Mouse (Mus musculus): ENCODE results near the gene Cldn11. TPM values are rescaled to one million over a fixed set of nuclear protein-coding genes. Genes with fewer than 3 reads are reported as not detected.
A peak's percentile ranks its signal among the peaks of the same experiment; 100 is the strongest.
"Not testable (repeated sequence)": the region's sequence is repeated elsewhere in the genome, so short reads cannot be mapped to it uniquely, and the experiment has no call there.

Gene Cldn11
- total and polyA plus RNA-seq, 2 experiments from 2014 or later: 44.2 to 51.6 TPM

DNA sequence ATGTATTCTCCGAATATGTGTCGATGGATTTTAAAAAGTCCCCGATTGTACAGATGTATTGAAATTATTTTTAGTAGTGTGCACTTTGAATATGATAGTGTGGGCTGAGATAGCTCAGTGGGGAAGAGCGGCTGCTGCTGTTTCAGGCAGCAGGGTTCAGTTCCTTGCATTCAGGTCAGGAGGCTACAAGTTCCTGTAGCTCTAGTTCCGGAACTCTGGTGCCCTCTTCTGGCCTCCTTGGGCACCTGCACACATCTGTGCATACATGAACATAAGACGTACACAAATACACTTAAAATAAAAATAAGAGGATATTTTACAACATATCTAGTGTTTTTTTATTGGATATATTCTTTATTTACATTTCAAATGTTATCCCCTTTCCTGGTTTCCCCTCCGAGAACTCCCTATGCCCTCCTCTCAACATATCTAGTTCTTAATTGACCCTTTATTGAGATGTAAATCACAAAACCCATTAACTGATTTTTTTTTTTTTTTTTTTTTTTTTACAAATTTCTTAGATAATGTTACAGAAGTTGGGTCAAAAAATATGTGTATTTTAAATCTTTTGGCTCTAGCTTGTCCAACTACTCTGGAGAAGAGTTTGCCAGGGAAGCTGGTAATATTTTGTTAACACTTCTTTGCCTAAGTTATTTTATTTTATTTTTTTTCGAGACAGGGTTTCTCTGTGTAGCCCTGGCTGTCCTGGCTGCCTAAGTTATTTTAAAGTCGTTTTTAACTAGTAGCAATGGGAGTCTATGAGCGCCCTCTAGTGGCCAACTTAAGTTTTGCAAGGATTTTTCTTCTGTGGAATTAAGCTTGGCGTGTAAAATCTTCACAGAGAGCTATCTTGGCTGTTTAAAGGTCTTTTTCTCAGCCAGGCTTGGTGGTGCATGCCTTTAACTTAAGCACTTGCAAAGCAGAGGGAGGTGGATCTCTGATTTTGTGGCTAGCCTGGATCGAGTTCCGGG lies 11.0 kb upstream of the Cldn11 start:
- DNase-seq (peak; percentile 94), ATAC-seq (peak; percentile 71)
- TF ChIP-seq CTCF (IDR thresholded peaks at IDR 0.05; ENCODE audit: low read depth): peak; percentile 84
- Histone ChIP-seq H3K4me3 (ENCODE audit: low read depth, low read length) (no peak overlapping the region), H3K4me2 (ENCODE audit: low read depth) (no peak overlapping the region), H3K36me3 (ENCODE audit: insufficient read depth) (no peaks in the 10 kb centered on the region), H3K4me1 (ENCODE audit: insufficient read depth) (no peaks in the 10 kb centered on the region), H3K9me3 (ENCODE audit: low read length) (no peaks in the 10 kb centered on the region), H3K27ac (ENCODE audit: low read depth, low read length) (no peak overlapping the region), H3K27me3 (ENCODE audit: insufficient read depth, low read length) (no peaks in the 10 kb centered on the region), H3K9ac (no peak overlapping the region)
- 57% methylated on average over 13 of the region's 13 CpGs for WGBS

DNA sequence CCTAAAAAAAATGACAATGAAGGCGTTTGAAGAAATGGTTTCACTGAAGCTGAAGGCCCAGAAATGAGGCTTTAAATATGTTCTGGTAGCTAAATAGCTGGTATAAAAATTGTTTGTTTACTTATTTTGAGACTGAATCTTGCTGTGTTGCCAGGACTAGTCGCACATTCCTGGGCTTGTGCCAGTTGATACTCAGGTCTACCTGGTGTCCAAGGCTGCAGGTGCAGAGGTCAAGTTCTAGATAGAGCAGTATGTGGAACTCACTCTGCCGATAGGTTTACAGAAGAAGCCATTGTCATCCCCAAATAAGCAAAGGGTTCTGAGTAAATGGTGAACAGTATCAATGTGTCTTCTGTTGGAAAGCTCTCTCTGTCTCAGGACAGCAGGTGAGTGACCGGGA lies 8.1 kb upstream of the Cldn11 start:
- Histone ChIP-seq H3K9ac (no peak overlapping the region), H3K4me3 (ENCODE audit: low read depth, low read length) (no peak overlapping the region), H3K4me2 (ENCODE audit: low read depth) (no peak overlapping the region), H3K9me3 (ENCODE audit: low read length) (no peaks in the 10 kb centered on the region), H3K27ac (ENCODE audit: low read depth, low read length) (no peak overlapping the region), H3K27me3 (ENCODE audit: insufficient read depth, low read length) (no peaks in the 10 kb centered on the region), H3K36me3 (ENCODE audit: insufficient read depth) (no peaks in the 10 kb centered on the region), H3K4me1 (ENCODE audit: insufficient read depth) (no peaks in the 10 kb centered on the region)
- TF ChIP-seq CTCF (IDR thresholded peaks at IDR 0.05; ENCODE audit: low read depth): no peak
- DNase-seq: no peak
- WGBS: 85% methylated on average over 4 of the region's 4 CpGs
- no peak for ATAC-seq

GRCm38 (mm10) chr3:31145222-31145621 lies 4.5 kb upstream of the Cldn11 start:
- not testable (repeated sequence) for H3K9ac ChIP-seq; H3K36me3 ChIP-seq (ENCODE audit: insufficient read depth); H3K9me3 ChIP-seq (ENCODE audit: low read length); H3K4me1 ChIP-seq (ENCODE audit: insufficient read depth); ATAC-seq; H3K4me2 ChIP-seq (ENCODE audit: low read depth); H3K27me3 ChIP-seq (ENCODE audit: insufficient read depth, low read length); DNase-seq; H3K27ac ChIP-seq (ENCODE audit: low read depth, low read length); H3K4me3 ChIP-seq (ENCODE audit: low read depth, low read length)
- 84% methylated on average over 11 of the region's 11 CpGs for WGBS

DNA sequence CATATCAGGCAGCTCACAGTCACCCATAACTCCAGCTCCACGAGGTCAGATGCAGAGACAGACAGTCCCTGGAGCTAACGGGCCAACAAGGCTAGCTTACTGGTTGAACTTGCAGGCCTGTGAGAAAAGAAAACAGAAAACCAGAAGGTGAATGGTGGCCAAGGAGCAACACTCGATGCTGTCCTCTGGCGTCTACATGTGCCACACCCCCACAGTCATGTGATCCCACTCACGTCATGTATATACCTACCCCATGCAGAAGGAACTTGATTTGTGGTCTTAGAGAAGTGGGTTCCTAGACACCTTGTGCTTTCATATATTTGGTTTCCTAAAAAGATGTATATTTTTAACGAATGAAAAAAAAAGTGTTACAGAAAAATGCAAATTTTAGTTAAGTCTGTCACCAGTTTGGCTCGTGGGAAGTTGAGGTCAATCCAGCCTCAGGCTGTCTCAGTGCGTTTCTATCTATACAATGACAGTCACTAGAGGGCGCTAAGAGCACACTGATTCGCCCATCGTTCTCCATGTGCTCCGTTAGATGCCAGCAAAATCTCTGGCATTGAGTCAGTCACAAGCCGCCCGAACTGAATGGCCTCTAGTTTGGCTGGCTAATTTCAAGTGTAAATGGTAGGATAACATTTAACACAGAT lies 4.0 kb upstream of the Cldn11 start:
- DNase-seq: peak; percentile 94
- TF ChIP-seq CTCF (IDR thresholded peaks at IDR 0.05; ENCODE audit: low read depth): peak; percentile 95
- no peak overlapping the region for H3K27ac ChIP-seq (ENCODE audit: low read depth, low read length)
- H3K9me3 ChIP-seq (ENCODE audit: low read length): no peaks in the 10 kb centered on the region
- H3K9ac ChIP-seq: no peak overlapping the region
- H3K27me3 ChIP-seq (ENCODE audit: insufficient read depth, low read length): peaks cover 7% of the 10 kb centered on the region; the same call in 1 of the 2 replicates
- ATAC-seq: peak; percentile 95
- H3K4me2 ChIP-seq (ENCODE audit: low read depth): peak overlapping the region; percentile 32; the same call in 1 of the 2 replicates
- no peaks in the 10 kb centered on the region for H3K36me3 ChIP-seq (ENCODE audit: insufficient read depth)
- 12% methylated on average over 14 of the region's 14 CpGs for WGBS
- peaks cover 9% of the 10 kb centered on the region for H3K4me1 ChIP-seq (ENCODE audit: insufficient read depth)
- H3K4me3 ChIP-seq (ENCODE audit: low read depth, low read length): no peak overlapping the region

GRCm38 (mm10) chr3:31148595-31148994 lies 1.1 kb upstream of the Cldn11 start:
- no peak for TF ChIP-seq CTCF (IDR thresholded peaks at IDR 0.05; ENCODE audit: low read depth)
- 80% methylated on average over 7 of the region's 7 CpGs for WGBS
- Histone ChIP-seq H3K27ac (ENCODE audit: low read depth, low read length) (no peak overlapping the region), H3K4me1 (ENCODE audit: insufficient read depth) (peaks cover 9% of the 10 kb centered on the region), H3K9ac (no peak overlapping the region), H3K4me3 (ENCODE audit: low read depth, low read length) (no peak overlapping the region), H3K9me3 (ENCODE audit: low read length) (no peaks in the 10 kb centered on the region), H3K36me3 (ENCODE audit: insufficient read depth) (no peaks in the 10 kb centered on the region), H3K27me3 (ENCODE audit: insufficient read depth, low read length) (peaks cover 7% of the 10 kb centered on the region; the same call in 1 of the 2 replicates), H3K4me2 (ENCODE audit: low read depth) (no peak overlapping the region)
- DNase-seq (no peak), ATAC-seq (no peak)

- Histone ChIP-seq H3K9me3 (ENCODE audit: low read length) (no peaks in the 10 kb centered on the region), H3K27ac (ENCODE audit: low read depth, low read length) (no peak overlapping the region), H3K4me2 (ENCODE audit: low read depth) (no peak overlapping the region), H3K4me1 (ENCODE audit: insufficient read depth) (peaks cover 9% of the 10 kb centered on the region), H3K4me3 (ENCODE audit: low read depth, low read length) (no peak overlapping the region), H3K9ac (no peak overlapping the region), H3K27me3 (ENCODE audit: insufficient read depth, low read length) (peaks cover 7% of the 10 kb centered on the region; the same call in 1 of the 2 replicates), H3K36me3 (ENCODE audit: insufficient read depth) (no peaks in the 10 kb centered on the region)
- no peak for TF ChIP-seq CTCF (IDR thresholded peaks at IDR 0.05; ENCODE audit: low read depth)
- DNase-seq (no peak), ATAC-seq (no peak)
- 61% methylated on average over 6 of the region's 6 CpGs for WGBS
Measured at GRCm38 (mm10) chr3:31152108-31152507, 2.4 kb downstream of the Cldn11 start.

GRCm38 (mm10) chr3:31156126-31156525 lies 6.4 kb downstream of the Cldn11 start:
- Histone ChIP-seq H3K36me3 (ENCODE audit: insufficient read depth) (no peaks in the 10 kb centered on the region), H3K27ac (ENCODE audit: low read depth, low read length) (no peak overlapping the region), H3K9me3 (ENCODE audit: low read length) (no peaks in the 10 kb centered on the region), H3K9ac (no peak overlapping the region), H3K4me3 (ENCODE audit: low read depth, low read length) (no peak overlapping the region), H3K4me1 (ENCODE audit: insufficient read depth) (no peaks in the 10 kb centered on the region), H3K4me2 (ENCODE audit: low read depth) (no peak overlapping the region), H3K27me3 (ENCODE audit: insufficient read depth, low read length) (no peaks in the 10 kb centered on the region)
- TF ChIP-seq CTCF (IDR thresholded peaks at IDR 0.05; ENCODE audit: low read depth): no peak
- ATAC-seq: no peak
- 46% methylated on average over 3 of the region's 3 CpGs for WGBS
- DNase-seq: no peak

Data from forebrain, postnatal 0 days (tissue).